Mouse (Mus musculus) ES-E14 (cell line): ENCODE data around the gene Rufy4.
"Not testable (repeated sequence)": the region's sequence is repeated elsewhere in the genome, so short reads cannot be mapped to it uniquely, and the experiment has no call there.

Experiments
- CHD2 ChIP-seq: IDR thresholded peaks from 2 replicates; pipeline ENCODE4 v1.6.1; 2014; ENCODE audit warnings: mild to moderate bottlenecking, low read depth, low read length, inconsistent platforms
- HCFC1 ChIP-seq: IDR thresholded peaks from 2 replicates; pipeline ENCODE4 v1.6.1; 2012; ENCODE audit warnings: low read length, inconsistent platforms, borderline replicate concordance; ENCODE audit not compliant: insufficient read depth
- ZC3H11A ChIP-seq: IDR thresholded peaks from 2 replicates; pipeline ENCODE4 v1.6.1; 2012; ENCODE audit warnings: low read depth, mild to moderate bottlenecking, inconsistent platforms, low read length, borderline replicate concordance
- ZNF384 ChIP-seq: IDR thresholded peaks from 2 replicates; pipeline ENCODE4 v1.6.1; 2012; ENCODE audit warnings: low read depth, low read length, inconsistent platforms

DNA sequence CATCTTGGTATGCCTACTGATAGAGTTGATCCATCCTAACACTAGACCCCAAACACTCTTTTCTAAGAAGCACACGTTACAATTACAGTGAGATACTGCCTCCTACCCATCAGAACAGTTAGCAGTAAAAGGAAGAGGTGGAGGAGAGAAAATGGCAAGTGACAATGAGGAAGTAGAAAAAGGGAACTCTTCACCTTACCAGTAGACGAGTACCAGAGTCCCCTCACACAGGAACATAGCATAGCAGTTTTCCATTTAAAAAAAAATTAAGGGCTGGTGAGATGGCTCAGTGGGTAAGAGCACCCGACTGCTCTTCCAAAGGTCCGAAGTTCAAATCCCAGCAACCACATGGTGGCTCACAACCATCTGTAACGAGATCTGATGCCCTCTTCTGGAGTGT lies 34.3 kb downstream of the Rufy4 start:
- TF ChIP-seq CHD2, ZC3H11A, HCFC1, ZNF384: not testable (repeated sequence)
